Mouse (Mus musculus): ENCODE measurements around the gene Ephb4.

Ephb4 gene

DNA sequence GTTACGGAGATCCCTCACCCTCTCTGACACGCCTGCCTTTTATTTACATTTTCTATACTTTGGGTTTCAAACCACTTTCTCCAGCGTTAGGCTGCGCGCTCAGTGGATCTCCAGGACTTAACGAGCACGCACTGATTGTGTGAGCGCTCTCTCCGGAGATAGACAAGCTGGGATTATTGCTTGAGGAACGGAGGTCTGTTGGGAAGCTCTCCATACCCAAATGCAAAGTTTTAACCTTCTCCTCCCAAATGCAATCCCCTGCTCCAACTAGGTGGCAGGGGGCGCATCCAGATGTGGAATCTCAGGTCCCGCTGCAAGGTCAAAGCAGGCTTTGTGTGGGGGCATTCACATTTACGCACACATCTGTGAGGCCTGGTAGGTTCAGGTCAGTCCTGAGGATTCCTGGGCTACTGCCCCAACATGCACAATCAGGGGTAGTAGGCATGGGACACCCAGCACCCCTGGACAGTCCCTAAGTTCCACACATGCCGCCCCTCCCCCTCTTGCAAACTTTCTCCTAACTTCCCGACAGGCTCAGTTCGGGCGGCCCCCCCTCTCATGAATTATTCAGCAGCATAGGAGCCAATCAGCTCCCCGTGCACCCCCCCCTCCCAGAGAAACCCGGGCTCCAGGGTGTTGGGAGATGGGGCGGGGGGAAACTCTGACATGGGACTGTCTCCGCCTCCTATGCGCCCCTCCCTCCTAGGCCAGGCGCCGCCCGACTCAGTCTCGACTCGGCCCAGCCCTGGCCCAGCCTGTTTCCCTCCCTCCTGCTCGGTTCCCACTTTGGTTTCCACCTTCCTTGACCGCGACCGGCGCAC is at the start of gene Ephb4:
TSS of gene Ephb4 (plus strand) at position 726 of the 821 bp plus-strand sequence.
- peak; percentile 98 for DNase-seq

DNA sequence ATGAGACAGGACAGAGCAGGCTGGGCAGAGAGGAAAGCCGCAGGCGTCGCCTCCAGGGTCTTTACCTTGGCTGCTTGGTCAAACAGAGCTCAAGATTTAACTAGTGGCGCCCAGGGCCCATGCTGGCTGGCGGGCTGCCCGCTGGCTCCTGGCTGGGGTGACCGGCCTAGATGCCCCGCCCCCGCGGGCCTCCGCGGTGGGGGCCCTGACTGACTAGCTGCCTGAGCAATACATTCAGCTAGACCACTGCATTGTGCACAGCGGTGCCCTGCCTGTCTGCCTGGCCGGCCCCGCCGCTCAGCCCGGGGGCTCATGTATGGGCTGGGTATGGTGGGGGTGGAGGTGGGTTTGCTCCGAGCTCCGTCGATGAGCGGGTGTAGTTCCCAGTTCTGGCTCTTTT is 48.7 kb upstream of the Ephb4 start:
- no peak for DNase-seq

DNA sequence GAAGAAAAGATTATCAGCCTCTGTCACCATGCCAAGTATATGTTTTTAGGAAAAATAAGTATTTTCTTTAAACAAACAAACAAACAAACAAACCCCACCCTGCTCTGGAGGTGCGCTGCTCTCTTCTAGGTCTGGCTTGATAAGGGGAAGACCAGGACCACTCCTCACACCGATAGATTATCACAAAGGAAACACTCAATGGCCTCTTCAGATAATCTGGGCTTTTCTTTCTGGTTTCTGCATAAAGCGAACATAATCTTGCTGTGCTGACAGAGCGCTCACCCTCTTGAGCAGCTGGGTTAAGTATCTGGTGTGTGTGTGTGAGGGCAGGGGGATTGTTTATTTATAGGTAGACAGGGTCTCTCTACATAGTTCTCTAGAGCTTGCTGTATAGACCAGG is 46.3 kb upstream of the Ephb4 start:
- no peak for DNase-seq

GRCm38 (mm10) chr5:137304165-137304564 is 45.7 kb upstream of the Ephb4 start:
- no peak for DNase-seq

GRCm38 (mm10) chr5:137304816-137305215 is 45.1 kb upstream of the Ephb4 start:
- no peak for DNase-seq

- no peak for DNase-seq
Measured at GRCm38 (mm10) chr5:137305822-137306221, 44.1 kb upstream of the Ephb4 start.

- no peak for DNase-seq
Measured at GRCm38 (mm10) chr5:137306439-137307005, 43.4 kb upstream of the Ephb4 start.

- peak; percentile 91 for DNase-seq
Measured at GRCm38 (mm10) chr5:137307071-137307912, 42.6 kb upstream of the Ephb4 start, which contains the start of gene Srrt. TSS of gene Srrt (minus strand) at chr5:137307674.

GRCm38 (mm10) chr5:137308356-137308755 is 41.6 kb upstream of the Ephb4 start:
- DNase-seq, result no peak

GRCm38 (mm10) chr5:137313466-137314192 is 36.3 kb upstream of the Ephb4 start:
- DNase-seq, result no peak

- peak; percentile 85 for DNase-seq
Measured at GRCm38 (mm10) chr5:137314193-137315083, 35.5 kb upstream of the Ephb4 start, which contains the start of gene Trip6. TSS of gene Trip6 (minus strand) at chr5:137314404.

DNA sequence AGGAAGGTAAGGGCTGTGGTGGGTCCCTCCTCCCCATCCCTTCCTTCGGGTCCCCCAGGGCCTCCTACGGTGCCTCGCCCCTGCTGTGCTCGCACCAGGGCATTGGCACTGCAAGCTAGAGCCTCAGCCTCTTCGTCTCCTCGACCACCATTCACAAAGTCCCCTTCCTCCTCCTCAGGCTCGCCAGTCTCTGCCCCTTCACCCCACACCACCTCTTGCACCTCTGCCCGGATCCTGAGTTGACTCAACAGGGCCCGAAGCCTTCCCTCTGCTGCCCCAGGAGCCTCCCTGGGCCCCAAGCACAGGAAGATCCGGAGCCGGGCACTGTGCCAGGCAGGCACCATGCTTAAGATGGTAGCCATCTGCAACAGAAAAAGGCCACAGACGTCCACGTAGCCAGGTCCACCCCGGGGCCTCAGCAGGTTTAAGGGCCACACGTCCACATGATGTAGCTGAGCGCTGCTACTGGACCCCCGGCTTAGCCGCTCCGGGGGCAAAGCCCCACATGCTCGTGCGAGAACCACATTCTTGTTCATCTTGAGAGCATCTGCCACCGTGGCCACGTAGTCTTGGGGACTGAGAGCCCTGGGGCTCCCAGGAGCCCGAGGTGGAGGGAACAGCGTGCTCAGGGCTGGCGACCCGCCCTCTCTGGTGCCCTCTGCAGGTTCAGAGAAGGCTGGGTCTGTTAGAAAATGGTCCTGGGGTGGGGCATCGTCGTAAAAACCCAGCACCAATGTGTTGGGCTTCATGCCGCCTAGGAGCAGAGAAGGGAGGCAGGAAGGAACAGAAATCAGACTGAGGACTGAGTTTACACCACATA is 34.6 kb upstream of the Ephb4 start:
- no peak for DNase-seq

GRCm38 (mm10) chr5:137317361-137317760 is 32.5 kb upstream of the Ephb4 start:
- DNase-seq, result no peak

GRCm38 (mm10) chr5:137318570-137318969 is 31.3 kb upstream of the Ephb4 start:
- DNase-seq, result peak; percentile 67

DNA sequence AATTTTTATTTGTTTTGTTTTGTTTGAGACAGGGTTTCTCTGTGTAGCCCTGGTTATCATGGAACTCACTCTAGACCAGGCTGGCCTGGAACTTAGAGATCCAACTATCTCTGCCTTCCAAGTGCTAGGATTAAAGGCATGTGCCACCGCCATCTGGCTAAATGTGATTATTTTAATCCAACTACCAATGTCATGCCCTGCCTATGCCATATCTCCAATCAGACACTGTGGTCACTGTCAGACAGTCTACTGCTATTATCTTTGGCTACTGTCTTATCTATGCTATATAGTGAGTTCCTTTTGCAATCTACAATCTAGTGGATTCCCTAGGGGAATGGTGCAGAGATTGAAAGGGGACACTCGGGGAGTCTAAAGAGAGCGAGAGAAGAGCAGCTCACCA is 28.9 kb upstream of the Ephb4 start:
- DNase-seq, result no peak

GRCm38 (mm10) chr5:137330910-137331309 is 19.0 kb upstream of the Ephb4 start:
- DNase-seq, result no peak

- DNase-seq, result no peak
Measured at GRCm38 (mm10) chr5:137332857-137333511, 16.9 kb upstream of the Ephb4 start.

- peak; percentile 95 for DNase-seq
Measured at GRCm38 (mm10) chr5:137333512-137334174, 16.3 kb upstream of the Ephb4 start, which contains the start of gene Slc12a9. TSS of gene Slc12a9 (minus strand) at chr5:137333597.

DNA sequence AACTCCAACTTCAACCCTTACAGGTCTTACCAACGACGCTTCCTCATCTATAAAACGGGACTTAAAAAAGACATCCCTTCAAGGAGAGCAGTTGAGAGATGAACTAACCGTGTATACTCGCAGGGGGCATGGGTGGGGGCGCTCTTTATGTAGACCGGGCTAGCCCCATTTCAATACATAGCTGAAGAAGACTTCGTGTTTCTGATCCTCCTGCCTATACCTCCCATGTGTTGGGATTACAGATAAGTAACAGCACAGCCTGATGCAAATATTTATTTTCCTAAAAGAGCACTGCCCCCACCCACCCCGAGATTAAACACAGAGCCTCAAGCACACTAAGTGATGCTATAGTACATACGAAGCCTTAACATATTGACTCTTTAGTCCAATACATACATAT is 15.6 kb upstream of the Ephb4 start:
- DNase-seq, result no peak

Measured in kidney, adult 11 months (tissue).